Mouse (Mus musculus) hindbrain, embryonic 15.5 days (tissue): ENCODE measurements at regions not wholly inside any gene's neighbourhood (a gene's known extent, or its start where the extent isn't known, plus 50 kb on each side); places are given as distances from the start of the nearest gene placed in this dataset.

Experiments
- ATAC-seq: fragments of 200-750 bp; cut with Nextera tagmentation; 2 replicates; pipeline ENCODE4 v1.8.0; 2017; ENCODE audit warnings: low read depth, moderate number of reproducible peaks, moderate TSS enrichment; ENCODE audit not compliant: low FRiP score
- H3K27ac ChIP-seq: fragments of 300-500 bp; sonication (generic); replicated peaks from 2 replicates; pipeline ENCODE4 v1.5.1; 2015; ENCODE audit warnings: mild to moderate bottlenecking, inconsistent platforms
- H3K27me3 ChIP-seq: fragments of 300-500 bp; sonication (generic); 2 replicates; pipeline ENCODE4 v1.6.1; 2015; ENCODE audit warnings: control low read depth, inconsistent platforms
- H3K36me3 ChIP-seq: fragments of 300-500 bp; sonication (generic); 2 replicates; pipeline ENCODE4 v1.6.1; 2015; ENCODE audit warnings: control low read depth, inconsistent platforms
- H3K4me1 ChIP-seq: fragments of 300-500 bp; sonication (generic); replicated peaks from 2 replicates; pipeline ENCODE4 v1.6.1; 2015; ENCODE audit warnings: control low read depth, inconsistent platforms
- H3K4me2 ChIP-seq: fragments of 300-500 bp; sonication (generic); 2 replicates; pipeline ENCODE4 v1.6.1; 2015; ENCODE audit warnings: moderate library complexity, mild to moderate bottlenecking, inconsistent platforms
- H3K4me3 ChIP-seq: fragments of 300-500 bp; sonication (generic); 2 replicates; pipeline ENCODE4 v1.5.1; 2015; ENCODE audit warnings: mild to moderate bottlenecking, inconsistent platforms
- H3K9ac ChIP-seq: fragments of 300-500 bp; sonication (generic); 2 replicates; pipeline ENCODE4 v1.6.1; 2015; ENCODE audit warnings: inconsistent platforms
- H3K9me3 ChIP-seq: fragments of 300-500 bp; sonication (generic); 2 replicates; pipeline ENCODE4 v1.6.1; 2016; ENCODE audit warnings: control low read depth, inconsistent platforms
- WGBS: fragments of 180-500 bp; shearing (Covaris S2); methylation state at CpG from one replicate; pipeline ENCODE4 v1.1.7; 2015; 5-methylcytosine and 5-hydroxymethylcytosine counted together

GRCm38 (mm10) chr7:129774261-129774861, 182.7 kb downstream of the Wdr11 start:
- peaks cover 23% of the 10 kb centered on the region for H3K27me3 ChIP-seq
- H3K9ac ChIP-seq, result no peak overlapping the region
- H3K36me3 ChIP-seq, result no peaks in the 10 kb centered on the region
- peak overlapping the region; percentile 26 for H3K4me2 ChIP-seq
- peaks cover 46% of the 10 kb centered on the region for H3K4me1 ChIP-seq
- WGBS, result 4% methylated on average over 17 of the region's 17 CpGs
- peak; percentile 36 for ATAC-seq
- no peak overlapping the region for H3K4me3 ChIP-seq
- no peaks in the 10 kb centered on the region for H3K9me3 ChIP-seq
- H3K27ac ChIP-seq, result no peak overlapping the region

DNA sequence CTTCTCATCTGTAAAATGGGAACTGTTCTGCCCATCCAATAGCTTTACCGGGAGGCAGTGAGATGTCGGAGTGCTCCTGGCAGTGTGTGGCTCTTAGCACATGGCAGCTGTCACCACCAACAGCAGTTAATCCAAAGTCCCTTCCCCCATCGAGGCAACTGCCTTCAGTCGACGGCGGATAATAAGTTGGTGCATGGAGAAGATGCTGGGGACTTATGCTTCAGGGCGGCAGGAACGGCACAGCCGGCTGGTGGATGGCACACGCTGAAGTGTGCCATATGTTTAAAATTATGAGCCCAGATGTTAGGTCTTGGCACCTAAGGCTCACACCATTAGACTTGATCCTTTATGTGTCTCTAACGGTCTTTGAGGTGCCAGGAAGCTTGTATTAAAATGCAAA, 183.5 kb downstream of the Wdr11 start:
- no peak for ATAC-seq
- H3K4me1 ChIP-seq, result peaks cover 51% of the 10 kb centered on the region
- WGBS, result 45% methylated on average over 11 of the region's 11 CpGs
- no peaks in the 10 kb centered on the region for H3K36me3 ChIP-seq
- H3K27me3 ChIP-seq, result peaks cover 23% of the 10 kb centered on the region
- H3K9ac ChIP-seq, result no peak overlapping the region
- H3K27ac ChIP-seq, result no peak overlapping the region; the same call in 1 of the 2 replicates
- H3K4me2 ChIP-seq, result no peak overlapping the region
- no peaks in the 10 kb centered on the region for H3K9me3 ChIP-seq
- no peak overlapping the region for H3K4me3 ChIP-seq

GRCm38 (mm10) chr7:129778842-129779421, 187.3 kb downstream of the Wdr11 start:
- no peaks in the 10 kb centered on the region for H3K36me3 ChIP-seq
- peak; percentile 90 for ATAC-seq
- peak overlapping the region; percentile 70 for H3K27ac ChIP-seq
- no peaks in the 10 kb centered on the region for H3K9me3 ChIP-seq
- peak overlapping the region; percentile 34 for H3K4me2 ChIP-seq
- H3K9ac ChIP-seq, result no peak overlapping the region
- 7% methylated on average over 13 of the region's 13 CpGs for WGBS
- H3K4me1 ChIP-seq, result peaks cover 43% of the 10 kb centered on the region
- no peak overlapping the region for H3K4me3 ChIP-seq
- H3K27me3 ChIP-seq, result peaks cover 20% of the 10 kb centered on the region

DNA sequence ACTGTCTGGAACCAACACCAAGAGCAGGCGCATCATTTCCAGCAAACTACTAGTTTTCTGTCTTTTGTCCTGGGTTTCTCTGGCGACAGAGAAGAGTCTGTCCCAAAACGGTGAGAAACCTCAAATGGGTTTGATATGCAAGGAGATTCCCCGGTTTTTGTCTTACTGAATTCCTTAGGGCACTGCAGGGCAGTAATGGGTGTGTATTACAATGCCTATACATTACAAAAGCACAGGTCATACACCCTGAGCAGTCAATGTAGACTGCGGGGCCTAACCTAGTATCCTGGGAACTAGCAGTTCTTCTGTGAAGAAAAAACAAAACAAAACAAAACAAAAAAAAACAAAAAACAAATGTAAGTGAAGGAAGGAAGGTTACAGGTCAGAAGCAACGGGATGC, 188.3 kb downstream of the Wdr11 start:
- Histone ChIP-seq H3K4me1 (peaks cover 35% of the 10 kb centered on the region), H3K9ac (no peak overlapping the region), H3K27ac (no peak overlapping the region), H3K9me3 (no peaks in the 10 kb centered on the region), H3K4me2 (no peak overlapping the region), H3K27me3 (peaks cover 18% of the 10 kb centered on the region), H3K36me3 (no peaks in the 10 kb centered on the region), H3K4me3 (no peak overlapping the region)
- 56% methylated on average over 6 of the region's 6 CpGs for WGBS
- ATAC-seq, result no peak

DNA sequence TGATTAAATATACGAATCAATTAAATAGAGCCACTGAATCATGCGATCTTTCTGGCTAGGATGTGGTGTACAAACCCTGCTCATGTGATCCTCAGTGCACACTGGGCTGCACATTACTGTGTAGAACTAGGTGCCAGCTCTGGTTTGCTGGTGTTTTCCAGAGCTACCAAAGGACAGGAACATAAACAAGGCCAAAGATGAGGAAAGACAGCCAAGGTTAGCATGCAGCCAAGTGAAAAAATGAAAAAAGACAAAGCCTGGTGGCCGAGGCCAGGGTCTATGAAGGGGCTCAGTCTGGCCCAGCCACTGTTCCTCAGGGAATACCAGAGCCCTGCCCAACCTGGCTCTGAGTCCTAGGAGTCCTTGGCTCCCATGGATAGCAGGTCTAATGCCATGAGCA, 190.1 kb downstream of the Wdr11 start:
- Histone ChIP-seq H3K27ac (no peak overlapping the region), H3K9me3 (no peaks in the 10 kb centered on the region), H3K4me3 (no peak overlapping the region), H3K36me3 (no peaks in the 10 kb centered on the region), H3K9ac (no peak overlapping the region), H3K4me2 (no peak overlapping the region), H3K4me1 (peaks cover 39% of the 10 kb centered on the region), H3K27me3 (peaks cover 14% of the 10 kb centered on the region)
- no peak for ATAC-seq
- WGBS, result 70% methylated on average over 3 of the region's 3 CpGs

DNA sequence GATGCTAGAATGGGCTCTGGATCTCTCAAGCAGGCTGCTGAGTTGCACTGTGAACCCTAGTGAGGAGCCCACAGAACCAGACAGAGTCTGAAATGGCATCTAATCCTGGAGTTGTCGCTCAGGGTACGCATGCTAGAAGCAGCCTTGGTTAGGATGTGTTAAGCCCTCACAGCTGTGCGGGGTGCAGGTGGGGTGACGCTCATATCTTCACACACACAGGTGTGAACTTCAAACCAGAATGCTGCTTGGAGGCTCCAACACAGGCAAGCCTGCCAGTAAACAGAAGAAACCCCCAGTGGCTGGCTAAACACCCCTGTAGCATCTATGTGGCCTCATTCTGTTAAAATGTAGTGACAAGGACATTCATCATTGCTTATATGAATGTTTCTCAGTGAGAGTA, 193.3 kb downstream of the Wdr11 start:
- Histone ChIP-seq H3K4me2 (no peak overlapping the region), H3K9me3 (no peaks in the 10 kb centered on the region), H3K27me3 (0 out of 2 replicates have a peak, but pooled peaks cover 9% of the 10 kb centered on the region), H3K36me3 (no peaks in the 10 kb centered on the region), H3K9ac (no peak overlapping the region), H3K4me1 (peaks cover 26% of the 10 kb centered on the region), H3K4me3 (no peak overlapping the region), H3K27ac (no peak overlapping the region; the same call in 1 of the 2 replicates)
- ATAC-seq, result 0 out of 2 replicates have a peak, but pooled peaks have one; percentile 42
- 92% methylated on average over 4 of the region's 4 CpGs for WGBS

DNA sequence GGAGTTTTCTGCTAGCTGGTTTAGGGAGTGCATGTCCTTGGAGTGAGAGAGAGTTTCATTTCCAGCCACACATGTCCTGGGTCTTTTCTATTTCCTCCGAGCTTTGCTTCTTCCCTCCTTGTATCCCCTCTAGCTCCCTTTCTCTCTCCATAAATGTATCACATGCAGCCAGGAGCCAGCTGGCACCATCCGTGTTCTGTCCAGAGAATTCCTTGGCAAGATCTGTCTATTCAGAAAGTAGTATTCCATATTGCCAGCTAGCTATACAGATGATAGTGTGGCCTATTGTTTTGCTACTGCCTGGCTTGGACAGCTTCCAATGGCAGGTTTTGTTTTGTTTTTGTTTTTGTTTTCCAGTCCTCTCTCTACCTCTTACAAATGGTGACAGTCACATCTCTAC, 195.3 kb downstream of the Wdr11 start:
- WGBS, result 39% methylated on average over 2 of the region's 2 CpGs
- no peak overlapping the region for H3K4me3 ChIP-seq
- no peak overlapping the region for H3K9ac ChIP-seq
- H3K9me3 ChIP-seq, result no peaks in the 10 kb centered on the region
- no peak for ATAC-seq
- H3K27ac ChIP-seq, result no peak overlapping the region
- no peak overlapping the region for H3K4me2 ChIP-seq
- peaks cover 36% of the 10 kb centered on the region for H3K4me1 ChIP-seq
- 0 out of 2 replicates have a peak, but pooled peaks cover 9% of the 10 kb centered on the region for H3K27me3 ChIP-seq
- no peaks in the 10 kb centered on the region for H3K36me3 ChIP-seq

DNA sequence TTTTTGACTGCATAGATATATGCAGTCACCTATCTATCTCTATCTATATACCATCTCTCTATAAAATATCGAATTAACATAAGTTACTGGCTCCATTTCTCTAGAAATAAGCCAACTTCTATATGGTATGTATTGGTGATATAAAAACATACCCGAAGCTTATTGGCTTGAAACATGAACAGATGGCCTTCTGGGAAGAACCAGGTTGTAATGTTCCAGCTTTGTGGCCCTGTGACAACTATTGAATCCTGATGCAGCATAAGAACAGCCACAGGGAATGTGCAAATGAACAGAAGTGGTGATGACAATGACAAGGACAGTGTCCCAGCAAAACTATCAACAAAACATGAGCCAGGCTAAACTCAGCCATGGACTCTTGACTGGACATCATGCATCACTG, 196.1 kb downstream of the Wdr11 start:
- H3K27ac ChIP-seq, result no peak overlapping the region
- H3K36me3 ChIP-seq, result no peaks in the 10 kb centered on the region
- WGBS, result 89% methylated on average over 2 of the region's 2 CpGs
- no peak for ATAC-seq
- H3K4me3 ChIP-seq, result no peak overlapping the region
- no peak overlapping the region for H3K4me2 ChIP-seq
- peaks cover 36% of the 10 kb centered on the region for H3K4me1 ChIP-seq
- H3K27me3 ChIP-seq, result 0 out of 2 replicates have a peak, but pooled peaks cover 5% of the 10 kb centered on the region
- H3K9ac ChIP-seq, result no peak overlapping the region
- H3K9me3 ChIP-seq, result no peaks in the 10 kb centered on the region

DNA sequence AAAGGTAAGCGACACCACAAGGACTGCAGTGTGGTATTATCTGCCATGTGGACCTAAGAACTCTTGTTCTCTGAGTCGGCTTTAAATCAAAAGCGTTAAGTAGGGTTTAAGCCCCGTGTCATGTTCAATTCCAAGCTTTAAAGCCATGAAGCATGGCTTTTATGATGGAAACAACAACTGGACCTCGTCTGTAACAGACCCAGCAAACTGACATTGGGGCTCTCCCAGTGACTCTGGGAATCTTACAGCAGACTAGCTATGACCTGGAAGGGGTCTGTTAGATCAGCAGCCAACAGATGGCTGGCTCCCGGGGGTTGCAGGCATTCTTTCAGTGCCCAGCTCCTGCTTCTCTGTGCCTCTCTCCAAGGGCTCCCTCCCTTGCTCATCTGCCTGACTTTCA, 197.8 kb downstream of the Wdr11 start:
- no peak for ATAC-seq
- Histone ChIP-seq H3K4me3 (no peak overlapping the region), H3K27ac (no peak overlapping the region), H3K27me3 (no peaks in the 10 kb centered on the region), H3K4me1 (peaks cover 36% of the 10 kb centered on the region), H3K36me3 (no peaks in the 10 kb centered on the region), H3K4me2 (no peak overlapping the region), H3K9me3 (no peaks in the 10 kb centered on the region), H3K9ac (no peak overlapping the region)
- 37% methylated on average over 6 of the region's 6 CpGs for WGBS

- 69% methylated on average over 6 of the region's 6 CpGs for WGBS
- peak overlapping the region; percentile 18; the same call in 1 of the 2 replicates for H3K27ac ChIP-seq
- peaks cover 29% of the 10 kb centered on the region for H3K4me1 ChIP-seq
- no peak for ATAC-seq
- H3K4me3 ChIP-seq, result no peak overlapping the region
- H3K36me3 ChIP-seq, result no peaks in the 10 kb centered on the region
- H3K9me3 ChIP-seq, result no peaks in the 10 kb centered on the region
- no peak overlapping the region for H3K9ac ChIP-seq
- no peak overlapping the region for H3K4me2 ChIP-seq
- no peaks in the 10 kb centered on the region for H3K27me3 ChIP-seq
These were observed 199.2 kb downstream of the Wdr11 start for GRCm38 (mm10) chr7:129790590-129791449.

DNA sequence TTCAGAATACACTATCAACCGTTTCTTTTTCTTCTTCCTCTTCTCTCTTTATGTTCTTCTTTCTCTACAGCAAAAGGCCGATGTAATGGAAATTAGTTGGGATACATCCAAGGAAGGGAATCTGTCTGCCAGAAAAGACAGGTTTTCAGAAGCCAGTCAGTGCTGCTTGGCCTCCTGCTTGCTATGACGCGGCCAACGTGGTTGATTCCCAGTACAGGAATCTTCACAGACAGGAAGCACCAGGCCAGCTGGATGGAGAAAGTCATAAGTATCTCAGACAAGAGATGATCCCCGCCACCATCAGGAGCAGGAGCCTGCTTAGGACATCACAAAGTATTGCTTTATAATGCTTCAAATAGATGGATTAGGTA, 199.8 kb downstream of the Wdr11 start:
- peaks cover 27% of the 10 kb centered on the region for H3K4me1 ChIP-seq
- no peak overlapping the region for H3K4me2 ChIP-seq
- WGBS, result 69% methylated on average over 6 of the region's 6 CpGs
- H3K9ac ChIP-seq, result no peak overlapping the region
- no peak for ATAC-seq
- H3K9me3 ChIP-seq, result no peaks in the 10 kb centered on the region
- no peaks in the 10 kb centered on the region for H3K27me3 ChIP-seq
- no peak overlapping the region for H3K27ac ChIP-seq
- no peaks in the 10 kb centered on the region for H3K36me3 ChIP-seq
- no peak overlapping the region for H3K4me3 ChIP-seq

- no peak overlapping the region for H3K4me3 ChIP-seq
- no peak overlapping the region for H3K4me2 ChIP-seq
- H3K36me3 ChIP-seq, result no peaks in the 10 kb centered on the region
- no peak overlapping the region for H3K9ac ChIP-seq
- ATAC-seq, result no peak
- peaks cover 18% of the 10 kb centered on the region for H3K4me1 ChIP-seq
- 89% methylated on average over 2 of the region's 2 CpGs for WGBS
- no peaks in the 10 kb centered on the region for H3K9me3 ChIP-seq
- H3K27ac ChIP-seq, result no peak overlapping the region
- peaks cover 5% of the 10 kb centered on the region; the same call in 1 of the 2 replicates for H3K27me3 ChIP-seq
These were observed 202.1 kb downstream of the Wdr11 start for GRCm38 (mm10) chr7:129793733-129794132.
